Mouse (Mus musculus) bone marrow, adult 2 months (tissue): ENCODE measurements around the gene Exoc3l2.

Experiments used
- CTCF ChIP-seq: fragments of 200-500 bp; IDR thresholded peaks from 2 replicates; pipeline ENCODE4 v1.5.1; 2011; ENCODE audit warnings: low read length, control low read depth; ENCODE audit not compliant: control insufficient read depth, insufficient read depth
- POLR2A ChIP-seq: fragments of 200-500 bp; IDR thresholded peaks from 2 replicates; pipeline ENCODE4 v1.6.1; 2011; ENCODE audit warnings: low read depth, mild to moderate bottlenecking, control low read depth, low read length, borderline replicate concordance; ENCODE audit not compliant: control insufficient read depth

- TF ChIP-seq POLR2A, result no peak
- no peak for TF ChIP-seq CTCF
Observed at GRCm38 (mm10) chr7:19508924-19509568, 45.9 kb downstream of the Exoc3l2 start.
